Mouse (Mus musculus): Measurements from ENCODE around the gene Chit1. TPM values are rescaled to one million over a fixed set of nuclear protein-coding genes. Genes with fewer than 3 reads are reported as not detected.

Gene Chit1
- polyA plus RNA-seq, 1 experiment from 2014 or later = not detected

- peaks cover 21% of the 10 kb centered on the region for H3K4me1 ChIP-seq (replicated peaks)
- no peaks in the 10 kb centered on the region for H3K27me3 ChIP-seq (replicated peaks)
- H3K9ac ChIP-seq = no peak overlapping the region
- no peak overlapping the region for H3K4me2 ChIP-seq (replicated peaks)
- ATAC-seq = no peak
- no peaks in the 10 kb centered on the region for H3K36me3 ChIP-seq
- H3K27ac ChIP-seq = no peak overlapping the region
- no peak overlapping the region for H3K4me3 ChIP-seq (replicated peaks)
- no peaks in the 10 kb centered on the region for H3K9me3 ChIP-seq
- 79% methylated on average over 12 of the region's 12 CpGs for WGBS
These were observed 87.4 kb downstream of the Chit1 start for GRCm38 (mm10) chr1:134198197-134198995.

GRCm38 (mm10) chr1:134200481-134200880 is 89.4 kb downstream of the Chit1 start:
- no peak for ATAC-seq
- Histone ChIP-seq H3K4me3 (replicated peaks) (no peak overlapping the region), H3K27me3 (replicated peaks) (no peaks in the 10 kb centered on the region), H3K9ac (no peak overlapping the region), H3K36me3 (no peaks in the 10 kb centered on the region), H3K4me1 (replicated peaks) (peaks cover 12% of the 10 kb centered on the region), H3K27ac (no peak overlapping the region), H3K9me3 (no peaks in the 10 kb centered on the region), H3K4me2 (replicated peaks) (no peak overlapping the region)
- 48% methylated on average over 2 of the region's 2 CpGs for WGBS

Other genes with a start within 250 kb of the Chit1 start
- gene Optc, start 203.2 kb upstream of the Chit1 start, polyA plus RNA-seq (2015; fragmentation: Nextera tagmentation; extraction: Ambion mirVana) = 1.2 TPM in 2 replicates
- 2.3 and 2.8 TPM in 2 replicates for gene Prelp, start 189.8 kb upstream of the Chit1 start, polyA plus RNA-seq (2015; fragmentation: Nextera tagmentation; extraction: Ambion mirVana)
- 8.5 and 9.2 TPM in 2 replicates for gene Fmod, start 74.0 kb upstream of the Chit1 start, polyA plus RNA-seq (2015; fragmentation: Nextera tagmentation; extraction: Ambion mirVana)
- gene Btg2, start 32.1 kb upstream of the Chit1 start, polyA plus RNA-seq (2015; fragmentation: Nextera tagmentation; extraction: Ambion mirVana) = 41.0 and 41.3 TPM in 2 replicates
- 0.44 and 0.58 TPM in 2 replicates for gene Chil1, start 70.9 kb downstream of the Chit1 start, polyA plus RNA-seq (2015; fragmentation: Nextera tagmentation; extraction: Ambion mirVana)
- gene Mybph, start 82.2 kb downstream of the Chit1 start, polyA plus RNA-seq (2015; fragmentation: Nextera tagmentation; extraction: Ambion mirVana) = 0.15 and 0.52 TPM in 2 replicates
- 4.0 and 8.3 TPM in 2 replicates for gene Adora1, start 124.2 kb downstream of the Chit1 start, polyA plus RNA-seq (2015; fragmentation: Nextera tagmentation; extraction: Ambion mirVana)
- gene Myog, start 178.7 kb downstream of the Chit1 start, polyA plus RNA-seq (2015; fragmentation: Nextera tagmentation; extraction: Ambion mirVana) = 0.54 and 1.1 TPM in 2 replicates
- 3.9 and 4.4 TPM in 2 replicates for gene Ppfia4, start 221.7 kb downstream of the Chit1 start, polyA plus RNA-seq (2015; fragmentation: Nextera tagmentation; extraction: Ambion mirVana)

All from intestine, embryonic 15.5 days (tissue).